Mouse (Mus musculus) midbrain, embryonic 15.5 days (tissue): ENCODE measurements around the gene Epn3. TPM values are rescaled to one million over a fixed set of nuclear protein-coding genes. Genes with fewer than 3 reads are reported as not detected.
A peak's percentile ranks its signal among the peaks of the same experiment; 100 is the strongest.

Source experiments
- ATAC-seq: fragments of 200-750 bp; cut with Nextera tagmentation; replicated peaks from 2 replicates; pipeline ENCODE4 v1.8.0; 2017; ENCODE audit warnings: moderate TSS enrichment
- H3K27ac ChIP-seq: fragments of 300-500 bp; sonication (generic); 2 replicates; pipeline ENCODE4 v1.5.1; 2015; ENCODE audit warnings: mild to moderate bottlenecking, inconsistent platforms
- H3K27me3 ChIP-seq: fragments of 300-500 bp; sonication (generic); replicated peaks from 2 replicates; pipeline ENCODE4 v1.6.1; 2015; ENCODE audit warnings: inconsistent platforms
- H3K36me3 ChIP-seq: fragments of 300-500 bp; sonication (generic); replicated peaks from 2 replicates; pipeline ENCODE4 v1.6.1; 2015; ENCODE audit warnings: inconsistent platforms
- H3K4me1 ChIP-seq: fragments of 300-500 bp; sonication (generic); 2 replicates; pipeline ENCODE4 v1.6.1; 2015; ENCODE audit warnings: inconsistent platforms
- H3K4me2 ChIP-seq: fragments of 300-500 bp; sonication (generic); 2 replicates; pipeline ENCODE4 v1.6.1; 2015; ENCODE audit warnings: inconsistent platforms, mild to moderate bottlenecking, moderate library complexity
- H3K4me3 ChIP-seq: fragments of 300-500 bp; sonication (generic); 2 replicates; pipeline ENCODE4 v1.5.1; 2015; ENCODE audit warnings: mild to moderate bottlenecking, inconsistent platforms
- H3K9ac ChIP-seq: fragments of 300-500 bp; sonication (generic); 2 replicates; pipeline ENCODE4 v1.6.1; 2015; ENCODE audit warnings: mild to moderate bottlenecking, inconsistent platforms
- H3K9me3 ChIP-seq: fragments of 300-500 bp; sonication (generic); 2 replicates; pipeline ENCODE4 v1.6.1; 2016; ENCODE audit warnings: inconsistent platforms
- WGBS: fragments of 180-500 bp; shearing (Covaris S2); methylation state at CpG from one replicate; pipeline ENCODE4 v1.1.7; 2015; ENCODE audit warnings: mixed read lengths; 5-methylcytosine and 5-hydroxymethylcytosine counted together
- polyA plus RNA-seq: library from polyadenylated mRNA; unstranded; fragments of >200 nt; fragmentation: Nextera tagmentation; extraction: Ambion mirVana; gene quantifications from 2 replicates; pipeline ENCODE4 v1.2.1, GENCODE M21; 2015

The Epn3 gene
- polyA plus RNA-seq, 1 experiment from 2014 or later, result 0.72 TPM

GRCm38 (mm10) chr11:94491035-94491748 is 8.6 kb downstream of the Epn3 start:
- H3K4me2 ChIP-seq, result peak overlapping the region; percentile 84
- peaks cover 11% of the 10 kb centered on the region for H3K4me1 ChIP-seq
- peak overlapping the region; percentile 74 for H3K9ac ChIP-seq
- 0 out of 2 replicates have a peak overlapping the region, but pooled peaks have one; percentile 7 for H3K27ac ChIP-seq
- peak overlapping the region; percentile 62 for H3K4me3 ChIP-seq
- ATAC-seq, result peak; percentile 82
- H3K27me3 ChIP-seq, result 0 out of 2 replicates have a peak, but pooled peaks cover 5% of the 10 kb centered on the region
- WGBS, result 5% methylated on average over 55 of the region's 55 CpGs
- H3K9me3 ChIP-seq, result no peaks in the 10 kb centered on the region
- H3K36me3 ChIP-seq, result no peaks in the 10 kb centered on the region

GRCm38 (mm10) chr11:94489745-94490144 is 10.0 kb downstream of the Epn3 start:
- Histone ChIP-seq H3K4me1 (peaks cover 17% of the 10 kb centered on the region), H3K27ac (no peak overlapping the region), H3K27me3 (peaks cover 9% of the 10 kb centered on the region; the same call in 1 of the 2 replicates), H3K4me3 (no peak overlapping the region), H3K36me3 (no peaks in the 10 kb centered on the region), H3K4me2 (no peak overlapping the region), H3K9me3 (no peaks in the 10 kb centered on the region), H3K9ac (no peak overlapping the region)
- 24% methylated on average over 4 of the region's 4 CpGs for WGBS
- no peak for ATAC-seq

GRCm38 (mm10) chr11:94488767-94489533 is 10.8 kb downstream of the Epn3 start:
- Histone ChIP-seq H3K4me1 (peaks cover 17% of the 10 kb centered on the region), H3K9ac (no peak overlapping the region), H3K4me2 (no peak overlapping the region), H3K4me3 (no peak overlapping the region), H3K9me3 (no peaks in the 10 kb centered on the region), H3K36me3 (no peaks in the 10 kb centered on the region), H3K27me3 (peaks cover 9% of the 10 kb centered on the region; the same call in 1 of the 2 replicates), H3K27ac (no peak overlapping the region)
- WGBS, result 89% methylated on average over 11 of the region's 11 CpGs
- no peak for ATAC-seq

GRCm38 (mm10) chr11:94486001-94486400 is 13.8 kb downstream of the Epn3 start, which contains the start of gene Spata20:
Gene Spata20, minus strand, starts transcription at chr11:94486179.
- peak within 1 kb of the TSS; percentile 14 for H3K4me3 ChIP-seq
- peak within 1 kb of the TSS; percentile 42 for H3K4me2 ChIP-seq
- ATAC-seq, result peak; percentile 69; the same call in 1 of the 2 replicates
- H3K9ac ChIP-seq, result no peak within 1 kb of the TSS
- H3K4me1 ChIP-seq, result peaks cover 12% of the 10 kb centered on the region
- H3K36me3 ChIP-seq, result no peaks in the 10 kb centered on the region
- peaks cover 4% of the 10 kb centered on the region; the same call in 1 of the 2 replicates for H3K27me3 ChIP-seq
- 3% methylated on average over 24 of the region's 24 CpGs for WGBS
- no peak within 1 kb of the TSS for H3K27ac ChIP-seq
- no peaks in the 10 kb centered on the region for H3K9me3 ChIP-seq

GRCm38 (mm10) chr11:94485223-94485622 is 14.6 kb downstream of the Epn3 start:
- no peaks in the 10 kb centered on the region for H3K9me3 ChIP-seq
- H3K4me3 ChIP-seq, result no peak overlapping the region
- 81% methylated on average over 5 of the region's 5 CpGs for WGBS
- no peak overlapping the region for H3K9ac ChIP-seq
- H3K4me2 ChIP-seq, result no peak overlapping the region
- H3K36me3 ChIP-seq, result no peaks in the 10 kb centered on the region
- no peak for ATAC-seq
- no peak overlapping the region for H3K27ac ChIP-seq
- peaks cover 4% of the 10 kb centered on the region; the same call in 1 of the 2 replicates for H3K27me3 ChIP-seq
- peaks cover 9% of the 10 kb centered on the region for H3K4me1 ChIP-seq

DNA sequence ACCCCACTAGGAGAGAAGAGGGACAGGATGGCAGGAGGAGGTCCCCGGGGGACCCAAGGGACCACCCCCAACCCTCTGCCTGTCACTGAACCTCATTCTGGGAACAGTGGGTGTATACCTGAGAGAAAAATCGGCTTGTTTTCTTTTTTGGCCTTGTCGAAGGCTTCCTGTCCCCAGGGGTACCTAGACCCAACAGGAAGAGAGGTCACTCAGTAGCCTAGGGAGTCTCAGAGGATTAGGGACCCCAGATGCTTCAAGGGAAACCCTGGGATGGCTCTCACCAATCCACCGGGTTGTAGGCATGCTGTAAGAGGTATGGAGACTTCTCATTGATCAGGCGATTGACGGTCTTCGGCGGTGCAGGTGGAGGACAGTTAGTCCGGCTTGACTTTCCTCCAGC is 15.1 kb downstream of the Epn3 start:
- no peak for ATAC-seq
- Histone ChIP-seq H3K27ac (no peak overlapping the region), H3K4me2 (no peak overlapping the region), H3K9me3 (no peaks in the 10 kb centered on the region), H3K36me3 (no peaks in the 10 kb centered on the region), H3K27me3 (peaks cover 4% of the 10 kb centered on the region; the same call in 1 of the 2 replicates), H3K4me3 (no peak overlapping the region), H3K9ac (no peak overlapping the region), H3K4me1 (peaks cover 11% of the 10 kb centered on the region)
- WGBS, result 92% methylated on average over 9 of the region's 9 CpGs

- 82% methylated on average over 14 of the region's 14 CpGs for WGBS
- Histone ChIP-seq H3K4me1 (peaks cover 11% of the 10 kb centered on the region), H3K9ac (no peak overlapping the region), H3K27me3 (peaks cover 4% of the 10 kb centered on the region; the same call in 1 of the 2 replicates), H3K4me3 (no peak overlapping the region), H3K36me3 (no peaks in the 10 kb centered on the region), H3K27ac (no peak overlapping the region), H3K9me3 (no peaks in the 10 kb centered on the region), H3K4me2 (no peak overlapping the region)
- no peak for ATAC-seq
Observed at GRCm38 (mm10) chr11:94483921-94484320, 15.9 kb downstream of the Epn3 start.

DNA sequence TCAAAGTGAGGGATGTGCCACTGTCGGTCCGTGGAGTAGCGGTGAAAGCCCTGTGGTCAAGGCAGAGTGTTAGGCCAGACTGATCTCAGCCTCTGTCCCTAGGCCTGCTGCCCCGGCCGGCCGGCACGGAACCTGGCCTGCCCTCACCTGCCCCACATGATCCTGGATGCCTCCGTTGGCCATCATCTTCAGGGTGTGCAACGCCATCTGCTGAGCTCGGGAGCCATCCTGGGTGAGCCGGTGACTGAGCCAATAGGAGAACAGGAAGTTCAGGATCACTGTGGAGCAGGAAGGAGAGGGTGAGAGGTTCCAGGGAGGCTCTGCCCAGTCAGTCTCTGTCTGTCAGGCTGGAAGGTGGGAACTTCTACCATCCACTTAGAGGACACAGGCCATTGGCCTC is 16.3 kb downstream of the Epn3 start:
- Histone ChIP-seq H3K9me3 (no peaks in the 10 kb centered on the region), H3K4me1 (peaks cover 11% of the 10 kb centered on the region), H3K27ac (no peak overlapping the region), H3K4me3 (no peak overlapping the region), H3K4me2 (no peak overlapping the region), H3K9ac (no peak overlapping the region), H3K36me3 (no peaks in the 10 kb centered on the region), H3K27me3 (peaks cover 4% of the 10 kb centered on the region; the same call in 1 of the 2 replicates)
- 78% methylated on average over 11 of the region's 11 CpGs for WGBS
- ATAC-seq, result no peak

DNA sequence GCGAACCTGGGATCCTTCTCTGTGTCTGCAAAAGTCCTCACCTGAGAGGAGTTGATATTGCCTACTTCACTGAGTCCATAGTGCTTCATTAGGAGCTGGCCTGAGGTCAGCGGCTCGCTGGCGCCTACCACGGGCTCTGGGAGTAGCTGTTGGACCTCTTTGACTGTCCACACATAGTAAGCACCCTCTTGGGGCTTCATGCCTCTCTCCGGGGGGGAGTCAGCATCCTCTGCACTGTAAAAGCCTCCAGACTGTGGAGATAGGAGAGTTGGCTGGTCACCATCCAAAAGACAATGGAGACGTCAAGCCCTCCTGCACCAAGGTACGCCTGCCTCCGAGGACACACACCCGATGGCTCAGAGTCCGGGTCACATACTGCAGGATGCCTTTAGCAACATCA is 17.0 kb downstream of the Epn3 start:
- Histone ChIP-seq H3K9me3 (no peaks in the 10 kb centered on the region), H3K4me2 (no peak overlapping the region), H3K36me3 (no peaks in the 10 kb centered on the region), H3K9ac (no peak overlapping the region), H3K4me1 (peaks cover 11% of the 10 kb centered on the region), H3K27ac (no peak overlapping the region), H3K27me3 (peaks cover 4% of the 10 kb centered on the region; the same call in 1 of the 2 replicates), H3K4me3 (no peak overlapping the region)
- no peak for ATAC-seq
- 92% methylated on average over 11 of the region's 11 CpGs for WGBS

GRCm38 (mm10) chr11:94481963-94482362 is 17.8 kb downstream of the Epn3 start:
- H3K4me3 ChIP-seq, result no peak overlapping the region
- H3K27me3 ChIP-seq, result peaks cover 4% of the 10 kb centered on the region; the same call in 1 of the 2 replicates
- H3K27ac ChIP-seq, result no peak overlapping the region
- 97% methylated on average over 7 of the region's 7 CpGs for WGBS
- H3K4me2 ChIP-seq, result no peak overlapping the region
- H3K9me3 ChIP-seq, result no peaks in the 10 kb centered on the region
- no peak overlapping the region for H3K9ac ChIP-seq
- H3K4me1 ChIP-seq, result peaks cover 11% of the 10 kb centered on the region
- no peaks in the 10 kb centered on the region for H3K36me3 ChIP-seq
- ATAC-seq, result no peak

GRCm38 (mm10) chr11:94480382-94480781 is 19.4 kb downstream of the Epn3 start:
- peaks cover 14% of the 10 kb centered on the region for H3K4me1 ChIP-seq
- WGBS, result 77% methylated on average over 9 of the region's 9 CpGs
- H3K9ac ChIP-seq, result no peak overlapping the region
- no peak overlapping the region for H3K27ac ChIP-seq
- ATAC-seq, result no peak
- H3K27me3 ChIP-seq, result peaks cover 7% of the 10 kb centered on the region; the same call in 1 of the 2 replicates
- no peaks in the 10 kb centered on the region for H3K9me3 ChIP-seq
- no peak overlapping the region for H3K4me2 ChIP-seq
- H3K36me3 ChIP-seq, result no peaks in the 10 kb centered on the region
- no peak overlapping the region for H3K4me3 ChIP-seq

DNA sequence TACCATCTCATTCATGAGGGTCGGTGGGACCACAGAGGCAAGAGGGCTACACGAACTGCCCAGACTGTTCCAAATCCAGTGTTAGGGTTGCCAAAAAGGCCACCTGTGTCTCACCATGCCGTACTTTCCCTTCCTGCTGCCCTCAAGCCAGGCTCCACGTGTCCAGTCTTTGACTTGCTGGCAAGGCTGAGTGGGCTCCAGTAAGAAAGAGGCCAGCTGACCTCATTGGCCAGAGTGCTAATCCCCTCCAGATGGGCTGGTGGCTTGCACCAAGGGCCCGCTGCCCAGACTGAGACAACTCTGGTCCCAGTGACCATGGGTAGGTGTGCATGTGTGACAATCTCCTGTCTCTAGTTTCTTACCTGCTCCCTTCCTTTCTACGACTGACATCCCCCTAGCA is 22.1 kb downstream of the Epn3 start:
- 0 out of 2 replicates have a peak, but pooled peaks cover 10% of the 10 kb centered on the region for H3K27me3 ChIP-seq

More for the DNA sequence above, 22.1 kb downstream of the Epn3 start:
- no peaks in the 10 kb centered on the region for H3K9me3 ChIP-seq
- no peak for ATAC-seq
- H3K4me2 ChIP-seq, result no peak overlapping the region
- peaks cover 33% of the 10 kb centered on the region for H3K4me1 ChIP-seq
- H3K36me3 ChIP-seq, result no peaks in the 10 kb centered on the region
- no peak overlapping the region for H3K27ac ChIP-seq
- no peak overlapping the region for H3K9ac ChIP-seq
- 53% methylated on average over 6 of the region's 6 CpGs for WGBS
- no peak overlapping the region for H3K4me3 ChIP-seq
